Mouse (Mus musculus): ENCODE results near the gene Hist2h2aa1. TPM values are rescaled to one million over a fixed set of nuclear protein-coding genes. Genes with fewer than 3 reads are reported as not detected.
A peak's percentile ranks its signal among the peaks of the same experiment; 100 is the strongest.
"Not testable (repeated sequence)": the region's sequence is repeated elsewhere in the genome, so short reads cannot be mapped to it uniquely, and the experiment has no call there.

The Hist2h2aa1 gene
- total RNA-seq, 2 experiments from 2014 or later: 2.8 to 4.7 TPM

GRCm38 (mm10) chr3:96250890-96251289, 5.6 kb downstream of the Hist2h2aa1 start:
- no peak for DNase-seq (ENCODE audit: low spot score)

DNA sequence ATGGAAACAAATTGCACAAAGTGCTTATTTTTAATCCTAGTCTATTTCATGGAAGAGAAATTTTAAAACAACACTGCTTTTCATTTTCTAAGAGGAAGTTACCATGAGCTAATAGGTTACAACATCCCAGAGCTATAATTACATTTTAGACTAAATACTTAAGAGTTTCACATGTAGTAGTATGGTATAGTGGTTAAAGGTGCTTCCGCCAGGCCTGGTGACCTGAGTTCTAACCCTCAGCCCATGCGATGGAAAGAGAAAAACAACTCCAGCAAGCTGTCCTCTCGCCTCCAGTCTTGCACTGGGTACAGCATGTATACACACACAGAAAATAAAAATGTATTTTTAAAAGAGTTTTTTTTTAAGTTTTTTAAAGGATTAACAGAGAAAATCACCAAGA, 6.5 kb downstream of the Hist2h2aa1 start:
- no peak for DNase-seq (ENCODE audit: low spot score)

GRCm38 (mm10) chr3:96254683-96255355, 9.5 kb downstream of the Hist2h2aa1 start:
- DNase-seq (ENCODE audit: low spot score): no peak

DNA sequence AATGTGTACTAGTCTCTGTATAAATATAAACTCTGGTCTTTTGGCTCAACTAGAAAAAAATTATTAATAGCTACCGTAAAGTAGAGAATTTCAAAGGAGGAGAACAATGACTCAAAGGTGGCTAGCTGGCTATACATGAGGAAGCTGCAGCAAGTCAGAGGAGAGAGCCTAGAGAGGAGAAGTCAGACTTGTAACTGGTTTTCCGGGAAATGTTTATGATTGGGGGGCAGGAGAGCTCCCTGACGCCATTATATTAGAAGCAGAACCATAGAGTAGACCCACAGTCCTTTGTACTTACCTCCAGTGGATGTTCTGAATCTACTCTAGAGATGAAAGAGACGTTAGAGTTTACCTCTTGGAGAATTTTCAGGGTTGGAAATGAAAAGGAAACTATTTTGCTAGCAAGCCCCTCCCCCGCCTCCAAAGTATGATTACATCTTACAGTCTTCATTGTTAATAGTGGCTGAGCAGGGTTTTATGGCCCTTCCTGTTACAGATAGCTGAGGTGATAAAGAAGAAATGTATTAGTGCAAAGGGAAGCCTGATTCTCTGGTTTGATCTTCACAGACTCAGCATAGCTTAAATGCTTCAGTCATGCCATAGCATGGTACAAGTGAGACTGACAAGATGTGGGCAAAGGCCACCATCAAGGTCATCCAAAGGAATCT, 10.8 kb downstream of the Hist2h2aa1 start:
- DNase-seq (ENCODE audit: low spot score): no peak

DNA sequence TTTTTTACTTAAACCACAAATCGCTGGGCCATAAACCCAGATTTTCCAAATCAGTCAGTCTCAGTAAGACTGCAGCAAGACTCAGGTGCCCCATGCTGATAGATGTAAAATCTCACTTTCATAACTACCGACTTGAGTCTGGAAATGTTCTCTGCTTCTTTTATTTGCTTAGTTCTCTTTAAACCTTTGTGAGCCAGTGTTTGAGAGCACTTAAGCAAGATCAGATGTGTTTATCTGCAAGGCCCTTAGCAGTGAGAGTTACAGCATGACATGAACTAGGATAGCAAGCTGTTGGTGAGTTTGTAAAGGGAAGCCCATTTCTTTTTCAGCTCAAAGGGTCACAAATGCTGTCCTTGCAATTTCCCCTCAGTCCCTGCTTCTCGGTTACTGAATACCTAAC, 11.9 kb downstream of the Hist2h2aa1 start:
- DNase-seq (ENCODE audit: low spot score): no peak

DNA sequence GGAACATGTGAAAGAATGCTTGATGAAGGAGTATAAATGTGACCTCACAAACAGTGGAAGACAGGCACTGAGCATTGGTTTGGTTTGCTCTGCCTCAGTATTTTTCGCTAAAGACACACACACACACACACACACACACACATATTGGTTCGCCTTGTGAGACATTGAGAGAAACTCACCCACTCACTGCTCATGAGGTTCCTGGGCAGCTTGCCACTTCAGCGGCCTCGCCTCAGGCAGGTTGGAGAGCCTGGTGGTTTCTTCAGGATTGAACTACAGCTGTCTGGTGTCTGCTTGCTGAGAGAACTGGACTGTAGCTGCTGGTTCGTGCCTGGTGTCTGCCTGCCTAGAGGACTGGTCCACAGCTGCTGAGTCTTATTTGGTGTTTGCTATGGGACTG, 14.9 kb downstream of the Hist2h2aa1 start:
- DNase-seq (ENCODE audit: low spot score): no peak

DNA sequence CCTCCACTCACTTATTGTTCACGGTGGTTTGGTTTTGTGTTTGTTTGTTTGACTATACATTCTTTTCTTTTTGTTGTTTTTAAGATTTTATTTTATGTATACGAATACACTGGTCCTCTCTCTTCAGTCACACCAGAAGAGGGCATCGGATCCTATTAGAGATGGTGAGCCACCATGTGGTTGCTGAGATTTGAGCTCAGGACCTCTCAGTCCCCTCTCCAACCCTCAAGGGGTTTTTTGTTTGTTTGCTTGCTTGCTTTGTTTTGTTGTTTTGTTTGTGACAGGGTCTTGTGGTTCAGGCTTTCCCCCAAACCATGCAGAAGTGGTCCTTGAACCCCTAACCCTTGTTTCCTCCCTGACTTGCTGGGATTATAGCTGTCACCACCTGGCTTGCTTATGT, 16.3 kb downstream of the Hist2h2aa1 start:
- DNase-seq (ENCODE audit: low spot score): no peak

- DNase-seq (ENCODE audit: low spot score): peak; percentile 90
Observed at GRCm38 (mm10) chr3:96262216-96262875, 17.0 kb downstream of the Hist2h2aa1 start.

DNA sequence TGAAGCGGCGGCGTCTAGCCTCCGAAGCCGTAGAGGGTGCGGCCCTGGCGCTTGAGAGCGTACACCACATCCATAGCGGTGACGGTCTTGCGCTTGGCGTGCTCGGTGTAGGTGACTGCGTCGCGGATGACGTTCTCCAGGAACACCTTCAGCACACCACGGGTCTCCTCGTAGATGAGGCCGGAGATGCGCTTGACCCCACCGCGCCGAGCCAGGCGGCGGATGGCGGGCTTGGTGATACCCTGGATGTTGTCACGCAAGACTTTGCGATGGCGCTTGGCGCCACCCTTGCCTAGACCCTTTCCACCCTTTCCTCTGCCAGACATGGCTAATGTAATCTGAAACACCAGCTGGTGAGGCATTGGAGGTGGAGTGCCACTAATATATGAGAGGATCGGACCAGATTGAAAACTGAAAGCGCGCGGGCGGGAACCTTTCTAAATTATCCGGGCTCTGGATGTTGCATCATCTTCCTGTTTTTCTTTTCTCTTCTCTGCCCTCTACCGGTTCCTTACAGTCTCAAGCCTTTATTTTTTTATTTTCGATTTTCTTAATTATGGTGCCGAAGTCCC, 17.8 kb downstream of the Hist2h2aa1 start, which contains the start of gene Hist2h4:
Gene Hist2h4 (minus strand): TSS at position 333 of the 572 bp plus-strand sequence.
- DNase-seq (ENCODE audit: low spot score): peak; percentile 98

DNA sequence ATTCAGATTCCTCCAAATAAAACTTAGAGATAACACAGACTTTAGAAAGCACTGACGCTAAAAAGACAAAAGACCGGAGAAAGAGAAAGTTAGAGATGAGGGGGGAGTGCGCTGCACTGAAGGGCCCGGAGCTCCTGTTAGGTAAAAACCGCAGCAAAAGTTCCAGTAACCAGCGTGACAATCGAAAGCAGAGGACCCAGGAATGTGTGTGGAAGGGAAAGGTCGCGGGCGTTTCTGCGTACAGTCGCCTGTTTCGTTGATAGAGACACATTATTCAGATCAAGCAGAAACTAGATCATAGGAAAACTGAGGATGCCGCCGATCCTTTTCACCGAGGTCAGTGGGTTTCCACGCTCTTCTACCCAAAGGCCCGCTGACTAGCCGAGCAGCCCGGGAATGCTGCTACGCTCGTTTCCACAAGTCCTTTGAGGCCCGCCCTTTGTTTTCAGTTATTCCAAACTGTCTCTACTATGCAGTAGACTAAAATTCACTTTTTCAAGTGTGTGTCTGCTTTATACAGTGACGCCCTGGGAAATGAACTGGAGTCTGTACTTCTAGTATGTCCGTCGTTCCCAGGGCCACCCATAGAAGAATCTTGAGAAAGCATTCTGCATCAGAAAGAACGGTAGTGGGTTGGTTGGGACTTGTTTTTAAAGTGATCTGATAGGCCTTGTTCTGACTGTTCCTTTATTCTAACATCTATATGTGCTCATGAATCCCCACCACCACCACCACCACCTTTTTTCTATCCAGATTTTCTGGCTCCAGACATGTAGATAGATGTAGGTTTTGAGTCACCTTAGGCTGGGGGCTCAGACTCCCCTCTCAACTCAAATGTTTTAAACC, 18.5 kb downstream of the Hist2h2aa1 start:
- DNase-seq (ENCODE audit: low spot score): no peak

DNA sequence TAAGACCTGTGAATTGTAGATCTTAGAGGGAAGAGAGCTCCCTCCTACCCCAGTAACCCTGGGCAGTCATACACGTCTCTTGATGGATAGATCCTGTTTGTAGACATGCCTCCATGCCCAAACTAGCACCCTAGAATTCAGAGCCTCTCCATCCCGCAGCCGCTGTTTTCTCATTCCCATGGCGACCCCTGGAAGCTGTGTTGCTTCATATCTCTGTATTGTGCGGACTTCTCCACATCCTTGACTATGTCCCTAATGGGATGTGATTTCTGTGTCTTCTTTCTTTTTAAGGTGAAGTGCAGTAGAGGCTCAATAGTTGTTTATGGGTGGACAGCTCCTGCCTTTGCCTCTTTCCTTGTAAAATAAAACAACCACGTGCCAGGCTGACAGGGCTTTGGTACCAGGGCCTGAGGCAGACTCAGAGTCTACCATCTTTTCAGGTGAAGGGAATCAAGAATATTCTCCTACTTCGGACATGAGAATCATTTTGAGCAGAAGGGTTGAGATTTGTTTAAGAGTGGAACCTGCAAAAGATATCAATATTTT, 19.2 kb downstream of the Hist2h2aa1 start:
- DNase-seq (ENCODE audit: low spot score): no peak

DNA sequence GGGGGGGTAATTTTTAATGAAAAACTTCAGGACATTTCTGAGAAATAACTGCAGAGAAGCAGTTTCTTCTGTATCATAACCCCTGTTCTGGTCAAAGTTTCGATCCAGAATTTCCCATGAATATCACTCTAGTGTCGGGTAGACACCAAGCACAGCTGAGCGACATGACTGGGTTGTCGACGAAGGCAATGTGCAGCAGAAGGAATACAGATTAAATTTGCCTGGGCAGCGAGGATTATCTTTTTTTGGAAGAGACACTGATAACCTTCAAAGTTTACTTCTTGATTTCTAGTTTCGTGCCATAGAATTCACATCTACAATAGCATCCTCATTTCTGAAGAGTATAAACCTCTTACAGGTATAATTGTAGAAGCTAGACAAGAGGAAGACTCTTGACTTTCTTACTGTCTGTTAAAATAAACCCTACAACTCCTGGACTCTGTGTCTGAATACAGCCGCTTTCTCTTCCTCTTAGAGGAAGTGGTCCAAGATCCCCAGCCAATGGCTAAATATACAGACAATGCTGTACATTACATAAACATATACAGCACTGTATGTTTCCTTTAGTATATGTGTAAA, 20.9 kb downstream of the Hist2h2aa1 start:
- no peak for DNase-seq (ENCODE audit: low spot score)

DNA sequence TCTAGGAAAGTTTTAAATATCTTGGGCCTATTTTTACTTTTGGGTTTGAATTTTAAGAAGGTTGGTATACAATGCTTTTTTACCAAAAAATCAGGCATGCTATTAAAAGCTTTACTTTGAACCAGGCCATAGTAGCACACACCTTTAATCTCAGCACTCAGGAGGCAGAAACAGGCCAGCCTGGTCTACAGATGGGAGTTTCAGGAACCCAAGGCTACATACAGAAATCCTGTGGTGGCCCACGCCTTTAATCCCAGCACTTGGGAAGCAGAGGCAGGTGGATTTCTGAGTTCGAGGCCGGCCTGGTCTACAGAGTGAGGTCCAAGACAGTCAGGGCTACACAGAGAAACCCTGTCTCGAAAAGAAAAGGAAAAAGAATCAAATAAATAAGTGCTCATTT, 22.2 kb downstream of the Hist2h2aa1 start:
- no peak for DNase-seq (ENCODE audit: low spot score)

- DNase-seq (ENCODE audit: low spot score): peak; percentile 74
Observed at GRCm38 (mm10) chr3:96268051-96268775, 22.9 kb downstream of the Hist2h2aa1 start, which contains the start of gene Hist2h3b. Hist2h3b (plus strand) TSS chr3:96268654.

- DNase-seq (ENCODE audit: low spot score): not testable (repeated sequence)
Observed at GRCm38 (mm10) chr3:96268776-96269378, 23.6 kb downstream of the Hist2h2aa1 start.

DNA sequence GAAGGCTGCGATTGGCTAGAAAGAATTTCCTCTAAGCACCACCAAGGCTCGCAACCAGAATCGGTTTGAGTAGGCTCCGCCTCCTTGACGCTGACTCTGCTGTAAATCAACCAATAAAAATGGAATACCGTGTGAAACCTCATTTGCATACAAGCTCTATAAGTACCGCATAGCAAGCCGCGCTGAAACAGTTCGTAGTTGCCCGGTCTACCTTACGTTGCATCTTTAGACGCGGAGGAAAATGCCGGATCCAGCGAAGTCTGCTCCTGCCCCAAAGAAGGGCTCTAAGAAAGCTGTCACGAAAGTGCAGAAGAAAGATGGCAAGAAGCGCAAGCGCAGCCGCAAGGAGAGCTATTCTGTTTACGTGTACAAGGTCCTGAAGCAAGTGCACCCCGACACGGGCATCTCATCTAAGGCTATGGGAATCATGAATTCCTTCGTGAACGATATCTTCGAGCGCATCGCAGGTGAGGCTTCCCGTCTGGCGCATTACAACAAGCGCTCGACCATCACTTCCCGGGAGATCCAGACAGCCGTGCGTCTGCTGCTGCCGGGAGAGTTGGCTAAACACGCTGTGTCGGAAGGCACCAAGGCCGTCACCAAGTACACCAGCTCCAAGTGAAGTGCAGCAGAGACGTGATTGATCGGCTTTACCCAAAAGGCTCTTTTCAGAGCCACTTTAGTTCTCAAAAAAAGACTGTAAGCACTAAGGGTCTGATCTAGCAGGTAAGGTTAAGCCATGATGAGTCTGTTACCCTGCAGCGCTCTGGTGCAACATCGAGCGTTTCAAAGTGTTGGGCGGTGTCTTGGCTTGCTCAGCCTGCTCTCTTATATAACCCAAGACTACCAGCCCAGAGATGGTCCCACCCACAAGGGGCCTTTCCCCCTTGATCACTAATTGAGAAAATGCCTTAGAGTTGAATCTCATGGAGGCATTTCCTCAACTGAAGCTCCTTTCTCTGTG, 24.5 kb downstream of the Hist2h2aa1 start, which contains the start of gene Hist2h2bb:
Gene Hist2h2bb (plus strand): TSS at position 242 of the 964 bp plus-strand sequence.
- DNase-seq (ENCODE audit: low spot score): peak; percentile 92

DNA sequence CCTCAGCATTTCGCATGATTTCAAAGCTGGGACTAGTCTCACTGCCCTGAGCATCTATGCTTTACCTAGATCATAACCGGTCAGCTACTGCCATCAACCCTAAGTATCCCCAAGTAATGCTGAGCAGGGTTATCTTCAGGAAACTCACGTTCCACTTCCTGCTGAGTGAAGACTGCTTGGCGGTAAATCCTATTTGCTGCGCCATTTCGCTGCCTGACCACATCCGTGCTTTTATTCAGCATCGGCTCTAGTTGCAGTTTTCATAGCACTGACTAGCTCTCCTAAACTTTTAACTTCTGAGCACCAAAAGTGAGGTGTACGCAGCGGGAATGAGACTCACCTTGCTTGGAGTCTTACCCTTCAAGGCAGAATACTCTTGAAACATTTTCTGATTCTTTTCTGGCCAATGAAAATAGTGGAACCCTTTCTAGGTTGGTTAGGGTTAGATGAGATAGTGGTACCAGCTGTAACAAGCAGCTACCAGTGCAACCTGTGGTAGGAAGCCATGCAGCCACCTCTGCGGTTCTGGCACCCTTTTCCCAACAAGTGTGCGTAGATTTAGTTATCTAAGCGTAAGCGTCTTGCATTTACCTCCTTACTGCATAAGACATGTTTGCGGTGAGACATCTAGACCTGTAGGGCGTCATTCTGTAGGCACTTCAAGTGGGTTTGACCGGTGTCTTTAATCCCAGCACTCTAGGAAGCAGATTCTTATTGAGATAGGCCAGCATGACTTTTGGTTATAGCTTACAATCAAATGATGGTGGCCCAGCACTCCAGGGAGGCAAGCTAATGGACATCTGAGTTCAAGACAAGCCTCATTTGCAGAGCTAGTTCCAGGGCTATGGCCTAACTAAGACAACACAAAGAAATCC, 28.5 kb downstream of the Hist2h2aa1 start:
- no peak for DNase-seq (ENCODE audit: low spot score)

All from gastrocnemius, adult 18-20 months (tissue).